Mouse (Mus musculus) testis, postnatal 10 days (tissue): Measurements from ENCODE around the gene 2810021J22Rik.

Experiments
- DNase-seq: peaks from one replicate; pipeline ENCODE4 v3.0.0; 2021; ENCODE audit warnings: low spot score

The 2810021J22Rik gene

GRCm38 (mm10) chr11:58916879-58917744, 50.1 kb downstream of the 2810021J22Rik start:
- peak; percentile 78 for DNase-seq

- DNase-seq: peak; percentile 77
Measured at GRCm38 (mm10) chr11:58917745-58918366, 50.8 kb downstream of the 2810021J22Rik start, which contains the start of gene Btnl10. Gene Btnl10 (plus strand): TSS chr11:58917908.

GRCm38 (mm10) chr11:58918759-58919158, 51.7 kb downstream of the 2810021J22Rik start:
- no peak for DNase-seq

DNA sequence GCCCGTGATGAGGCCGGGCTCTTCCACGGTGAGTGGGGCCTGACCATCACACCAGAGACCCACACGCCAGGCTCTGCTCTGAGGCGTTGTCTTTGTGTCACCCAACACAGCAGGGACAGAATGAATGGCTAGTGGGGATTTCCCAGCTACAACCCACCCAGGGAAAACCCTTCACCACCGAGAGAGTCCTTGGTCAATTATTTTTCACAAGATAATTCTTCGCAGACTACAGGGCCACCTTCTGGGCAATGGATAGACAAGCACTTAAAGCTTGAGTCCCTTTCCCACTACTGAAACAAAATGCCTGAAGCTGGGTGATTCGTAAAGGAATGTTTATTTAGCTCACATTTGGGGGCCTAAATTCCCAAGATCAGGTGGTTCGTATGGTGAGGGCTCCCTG, 55.4 kb downstream of the 2810021J22Rik start:
- DNase-seq: no peak

GRCm38 (mm10) chr11:58926651-58927050, 59.6 kb downstream of the 2810021J22Rik start:
- no peak for DNase-seq

DNA sequence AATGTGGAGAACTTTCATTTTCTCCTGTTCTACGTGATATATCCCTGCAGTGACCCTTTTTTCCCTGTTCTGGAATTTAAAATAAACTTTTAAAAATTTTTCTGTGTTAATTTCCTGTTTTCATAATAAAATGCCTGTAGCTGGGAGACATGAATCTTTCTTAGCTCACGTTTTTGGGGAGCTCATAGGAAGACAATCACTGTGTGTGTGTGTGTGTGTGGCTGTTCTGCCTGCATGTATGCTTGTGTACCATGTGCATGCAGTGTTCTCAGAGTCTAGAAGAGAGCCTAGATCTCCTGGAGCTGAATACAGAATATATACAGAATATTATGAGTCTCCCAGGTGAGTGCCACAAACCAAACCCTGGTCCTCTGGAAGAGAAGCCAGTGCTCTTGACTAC, 60.0 kb downstream of the 2810021J22Rik start:
- DNase-seq: no peak

DNA sequence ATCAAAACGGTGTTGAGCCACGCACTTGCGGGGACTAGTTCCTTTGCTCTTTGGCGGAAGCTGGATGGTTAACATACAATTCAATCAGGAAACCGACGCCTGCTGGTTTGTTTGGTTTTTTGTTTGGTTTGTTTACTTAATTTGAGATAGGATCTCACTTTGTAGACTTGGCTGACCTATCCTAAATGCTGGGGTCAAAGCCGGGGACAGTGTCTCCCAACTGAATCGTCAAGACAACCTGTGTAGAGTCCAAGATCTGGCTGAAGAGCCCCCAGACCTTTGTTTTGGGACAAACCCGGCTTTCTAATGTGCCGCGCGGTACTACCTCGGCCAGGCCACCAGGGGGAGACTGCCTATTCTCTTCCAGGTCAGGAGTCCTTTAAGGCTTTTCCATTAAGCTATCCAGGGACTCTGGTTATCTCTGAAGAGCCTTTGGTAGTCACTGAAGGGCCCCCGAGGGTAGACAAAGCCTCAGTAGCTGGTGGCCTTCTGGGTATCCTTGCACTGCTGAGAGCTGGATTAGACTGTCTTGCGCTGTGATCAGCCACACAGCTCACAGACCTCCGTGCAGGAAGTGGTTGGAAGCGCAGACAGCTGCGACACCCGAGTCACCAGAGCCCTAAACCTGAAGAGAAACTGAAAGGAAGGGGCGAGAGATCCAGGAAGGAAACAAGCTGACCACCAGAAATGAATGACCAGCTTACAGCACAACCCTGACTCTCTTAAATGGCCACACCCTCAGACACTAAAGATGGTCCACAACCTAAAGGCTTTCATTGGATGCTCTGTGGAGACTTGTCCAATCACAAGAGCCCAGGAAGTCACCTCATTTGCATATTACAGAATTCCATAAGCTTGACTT, 61.0 kb downstream of the 2810021J22Rik start:
- DNase-seq: peak; percentile 77

DNA sequence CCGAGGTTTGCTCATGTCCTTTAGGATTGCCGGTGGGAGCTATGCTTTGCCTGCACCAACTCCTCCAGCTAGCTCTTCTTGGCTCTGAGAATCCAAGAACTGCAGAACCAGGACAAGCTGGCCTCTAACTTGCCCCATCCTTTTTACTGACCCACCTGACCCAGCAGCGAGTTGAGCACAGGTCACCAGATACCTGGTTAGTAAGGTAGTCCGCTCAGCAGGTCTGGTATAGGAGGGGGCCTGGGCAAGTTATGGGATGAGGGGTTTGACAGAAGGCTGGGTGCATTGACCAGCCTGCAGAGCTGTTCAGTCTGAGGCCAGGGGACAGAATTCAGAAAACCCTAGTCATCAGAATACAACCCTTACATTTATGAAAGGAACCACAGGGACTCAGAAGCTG, 62.0 kb downstream of the 2810021J22Rik start:
- no peak for DNase-seq

DNA sequence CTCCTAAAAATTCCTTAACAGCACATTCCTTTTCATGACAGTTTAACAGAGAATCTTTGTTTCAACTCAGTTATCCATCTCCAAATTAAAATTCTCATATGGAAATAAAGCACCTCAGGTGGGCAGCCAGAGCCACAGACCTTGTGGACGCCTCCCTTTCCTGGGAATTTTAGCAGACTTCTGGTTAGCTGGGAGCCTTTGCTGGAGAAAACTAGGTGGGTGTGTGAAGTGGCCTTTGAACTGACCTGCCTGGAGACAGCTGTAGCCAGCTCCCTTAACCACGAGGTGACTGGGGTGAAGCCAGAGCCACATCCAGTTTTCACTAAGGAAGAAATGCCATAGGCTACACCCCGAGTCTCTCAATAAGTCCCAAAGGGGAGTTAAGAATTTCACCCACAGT, 62.6 kb downstream of the 2810021J22Rik start:
- no peak for DNase-seq

- no peak for DNase-seq
Measured at GRCm38 (mm10) chr11:58930254-58930653, 63.2 kb downstream of the 2810021J22Rik start.

- DNase-seq: no peak
Measured at GRCm38 (mm10) chr11:58931576-58931975, 64.6 kb downstream of the 2810021J22Rik start.
